Mouse (Mus musculus): Measurements from ENCODE around the gene Trio. TPM values are rescaled to one million over a fixed set of nuclear protein-coding genes. Genes with fewer than 3 reads are reported as not detected.

Gene Trio
- total and polyA plus RNA-seq, 3 experiments, result 0.66 TPM; not detected in 2

GRCm38 (mm10) chr15:27759890-27760289 is 265.8 kb downstream of the Trio start:
- no peak for ATAC-seq (ENCODE audit: extremely low read depth, insufficient number of reproducible peaks, low FRiP score, poor library complexity, severe bottlenecking)
- Histone ChIP-seq H3K4me3 (ENCODE audit: low read depth, low read length) (no peak overlapping the region), H3K27me3 (ENCODE audit: insufficient read depth, low read length) (no peaks in the 10 kb centered on the region), H3K36me3 (replicated peaks) (no peaks in the 10 kb centered on the region), H3K9me3 (replicated peaks) (no peaks in the 10 kb centered on the region; the same call in 1 of the 2 replicates), H3K4me1 (ENCODE audit: insufficient read depth, low read depth, low read length) (no peaks in the 10 kb centered on the region)
- TF ChIP-seq TAL1 (conservative IDR thresholded peaks at IDR 0.05; ENCODE audit: low read depth, low read length), result no peak
- no peak for TF ChIP-seq CTCF (IDR thresholded peaks at IDR 0.05; ENCODE audit: low read depth, low read length)
- TF ChIP-seq GATA2 (IDR thresholded peaks at IDR 0.05; ENCODE audit: borderline replicate concordance, low read depth, low read length), result no peak
- no peak for TF ChIP-seq POLR2AphosphoS5 (IDR thresholded peaks at IDR 0.05; ENCODE audit: insufficient replicate concordance, low read depth, low read length)
- no peak for TF ChIP-seq GATA1 (IDR thresholded peaks at IDR 0.05; ENCODE audit: borderline replicate concordance, low read length)
- no peak for DNase-seq (ENCODE audit: low spot score)

- no peak for DNase-seq (ENCODE audit: low spot score)
- Histone ChIP-seq H3K9me3 (replicated peaks) (peaks cover 4% of the 10 kb centered on the region; the same call in 1 of the 2 replicates), H3K4me1 (ENCODE audit: insufficient read depth, low read depth, low read length) (no peaks in the 10 kb centered on the region), H3K36me3 (replicated peaks) (no peaks in the 10 kb centered on the region), H3K4me3 (ENCODE audit: low read depth, low read length) (no peak overlapping the region), H3K27me3 (ENCODE audit: insufficient read depth, low read length) (no peaks in the 10 kb centered on the region)
- TF ChIP-seq CTCF (IDR thresholded peaks at IDR 0.05; ENCODE audit: low read depth, low read length) (no peak), TAL1 (conservative IDR thresholded peaks at IDR 0.05; ENCODE audit: low read depth, low read length) (no peak), POLR2AphosphoS5 (IDR thresholded peaks at IDR 0.05; ENCODE audit: insufficient replicate concordance, low read depth, low read length) (no peak), GATA2 (IDR thresholded peaks at IDR 0.05; ENCODE audit: borderline replicate concordance, low read depth, low read length) (no peak), GATA1 (IDR thresholded peaks at IDR 0.05; ENCODE audit: borderline replicate concordance, low read length) (no peak)
- ATAC-seq (ENCODE audit: extremely low read depth, insufficient number of reproducible peaks, low FRiP score, poor library complexity, severe bottlenecking), result no peak
These were observed 267.0 kb downstream of the Trio start for GRCm38 (mm10) chr15:27758680-27759079.

- no peaks in the 10 kb centered on the region for H3K4me1 ChIP-seq (ENCODE audit: insufficient read depth, low read depth, low read length)
- no peak for DNase-seq (ENCODE audit: low spot score)
- no peak for TF ChIP-seq POLR2AphosphoS5 (IDR thresholded peaks at IDR 0.05; ENCODE audit: insufficient replicate concordance, low read depth, low read length)
- no peak for TF ChIP-seq GATA1 (IDR thresholded peaks at IDR 0.05; ENCODE audit: borderline replicate concordance, low read length)
- no peak for TF ChIP-seq GATA2 (IDR thresholded peaks at IDR 0.05; ENCODE audit: borderline replicate concordance, low read depth, low read length)
- no peak for TF ChIP-seq CTCF (IDR thresholded peaks at IDR 0.05; ENCODE audit: low read depth, low read length)
- TF ChIP-seq TAL1 (conservative IDR thresholded peaks at IDR 0.05; ENCODE audit: low read depth, low read length), result no peak
- no peaks in the 10 kb centered on the region for H3K27me3 ChIP-seq (ENCODE audit: insufficient read depth, low read length)
- H3K4me3 ChIP-seq (ENCODE audit: low read depth, low read length), result no peak overlapping the region
- peaks cover 9% of the 10 kb centered on the region; the same call in 1 of the 2 replicates for H3K9me3 ChIP-seq (replicated peaks)
- ATAC-seq (ENCODE audit: extremely low read depth, insufficient number of reproducible peaks, low FRiP score, poor library complexity, severe bottlenecking), result no peak
- no peaks in the 10 kb centered on the region for H3K36me3 ChIP-seq (replicated peaks)
These were observed 269.2 kb downstream of the Trio start for GRCm38 (mm10) chr15:27756426-27756825.

- Histone ChIP-seq H3K36me3 (replicated peaks) (no peaks in the 10 kb centered on the region), H3K4me1 (ENCODE audit: insufficient read depth, low read depth, low read length) (no peaks in the 10 kb centered on the region), H3K27me3 (ENCODE audit: insufficient read depth, low read length) (no peaks in the 10 kb centered on the region), H3K4me3 (ENCODE audit: low read depth, low read length) (no peak overlapping the region), H3K9me3 (replicated peaks) (peaks cover 9% of the 10 kb centered on the region; the same call in 1 of the 2 replicates)
- DNase-seq (ENCODE audit: low spot score), result no peak
- no peak for ATAC-seq (ENCODE audit: extremely low read depth, insufficient number of reproducible peaks, low FRiP score, poor library complexity, severe bottlenecking)
- TF ChIP-seq GATA1 (IDR thresholded peaks at IDR 0.05; ENCODE audit: borderline replicate concordance, low read length) (no peak), POLR2AphosphoS5 (IDR thresholded peaks at IDR 0.05; ENCODE audit: insufficient replicate concordance, low read depth, low read length) (no peak), TAL1 (conservative IDR thresholded peaks at IDR 0.05; ENCODE audit: low read depth, low read length) (no peak), CTCF (IDR thresholded peaks at IDR 0.05; ENCODE audit: low read depth, low read length) (no peak), GATA2 (IDR thresholded peaks at IDR 0.05; ENCODE audit: borderline replicate concordance, low read depth, low read length) (no peak)
These were observed 270.9 kb downstream of the Trio start for GRCm38 (mm10) chr15:27754571-27755260.

- TF ChIP-seq TAL1 (conservative IDR thresholded peaks at IDR 0.05; ENCODE audit: low read depth, low read length), result no peak
- TF ChIP-seq POLR2AphosphoS5 (IDR thresholded peaks at IDR 0.05; ENCODE audit: insufficient replicate concordance, low read depth, low read length), result no peak
- TF ChIP-seq CTCF (IDR thresholded peaks at IDR 0.05; ENCODE audit: low read depth, low read length), result no peak
- TF ChIP-seq GATA1 (IDR thresholded peaks at IDR 0.05; ENCODE audit: borderline replicate concordance, low read length), result no peak
- no peak for TF ChIP-seq GATA2 (IDR thresholded peaks at IDR 0.05; ENCODE audit: borderline replicate concordance, low read depth, low read length)
- no peaks in the 10 kb centered on the region for H3K27me3 ChIP-seq (ENCODE audit: insufficient read depth, low read length)
- ATAC-seq (ENCODE audit: extremely low read depth, insufficient number of reproducible peaks, low FRiP score, poor library complexity, severe bottlenecking) (no peak), DNase-seq (ENCODE audit: low spot score) (no peak)
- no peaks in the 10 kb centered on the region for H3K36me3 ChIP-seq (replicated peaks)
- no peaks in the 10 kb centered on the region for H3K4me1 ChIP-seq (ENCODE audit: insufficient read depth, low read depth, low read length)
- peaks cover 9% of the 10 kb centered on the region; the same call in 1 of the 2 replicates for H3K9me3 ChIP-seq (replicated peaks)
- no peak overlapping the region for H3K4me3 ChIP-seq (ENCODE audit: low read depth, low read length)
These were observed 271.7 kb downstream of the Trio start for GRCm38 (mm10) chr15:27753923-27754322.

GRCm38 (mm10) chr15:27752677-27753342 is 272.8 kb downstream of the Trio start:
- TF ChIP-seq CTCF (IDR thresholded peaks at IDR 0.05; ENCODE audit: low read depth, low read length) (no peak), POLR2AphosphoS5 (IDR thresholded peaks at IDR 0.05; ENCODE audit: insufficient replicate concordance, low read depth, low read length) (no peak), TAL1 (conservative IDR thresholded peaks at IDR 0.05; ENCODE audit: low read depth, low read length) (no peak), GATA1 (IDR thresholded peaks at IDR 0.05; ENCODE audit: borderline replicate concordance, low read length) (no peak), GATA2 (IDR thresholded peaks at IDR 0.05; ENCODE audit: borderline replicate concordance, low read depth, low read length) (no peak)
- ATAC-seq (ENCODE audit: extremely low read depth, insufficient number of reproducible peaks, low FRiP score, poor library complexity, severe bottlenecking) (no peak), DNase-seq (ENCODE audit: low spot score) (no peak)
- Histone ChIP-seq H3K4me1 (ENCODE audit: insufficient read depth, low read depth, low read length) (no peaks in the 10 kb centered on the region), H3K4me3 (ENCODE audit: low read depth, low read length) (no peak overlapping the region), H3K27me3 (ENCODE audit: insufficient read depth, low read length) (no peaks in the 10 kb centered on the region), H3K36me3 (replicated peaks) (no peaks in the 10 kb centered on the region), H3K9me3 (replicated peaks) (peaks cover 15% of the 10 kb centered on the region)

Data from G1E (cell line).